Mouse (Mus musculus): Measurements from ENCODE around the gene Luc7l. TPM values are rescaled to one million over a fixed set of nuclear protein-coding genes. Genes with fewer than 3 reads are reported as not detected.

The Luc7l gene
- total RNA-seq (2014; fragmentation: Nextera tagmentation) = 92.6 and 106 TPM in 2 replicates
- 156 and 197 TPM in 2 replicates for total RNA-seq (2017)

- peak; percentile 97 for ATAC-seq (replicated peaks; ENCODE audit: low FRiP score, low TSS enrichment, poor library complexity, severe bottlenecking)
Observed at GRCm38 (mm10) chr17:26252539-26253251, at the start of gene Luc7l. Luc7l (plus strand) TSS chr17:26252896.

- ATAC-seq (replicated peaks; ENCODE audit: low FRiP score, low TSS enrichment, poor library complexity, severe bottlenecking) = no peak
Observed at GRCm38 (mm10) chr17:26203321-26203811, 49.3 kb upstream of the Luc7l start.

- no peak for ATAC-seq (replicated peaks; ENCODE audit: low FRiP score, low TSS enrichment, poor library complexity, severe bottlenecking)
Observed at GRCm38 (mm10) chr17:26204766-26205165, 47.9 kb upstream of the Luc7l start.

GRCm38 (mm10) chr17:26206392-26206791 is 46.3 kb upstream of the Luc7l start:
- ATAC-seq (replicated peaks; ENCODE audit: low FRiP score, low TSS enrichment, poor library complexity, severe bottlenecking) = no peak

- ATAC-seq (replicated peaks; ENCODE audit: low FRiP score, low TSS enrichment, poor library complexity, severe bottlenecking) = no peak
Observed at GRCm38 (mm10) chr17:26207686-26208085, 45.0 kb upstream of the Luc7l start, which contains the start of gene Arhgdig. Arhgdig (minus strand) TSS chr17:26207786.

- ATAC-seq (replicated peaks; ENCODE audit: low FRiP score, low TSS enrichment, poor library complexity, severe bottlenecking) = no peak
Observed at GRCm38 (mm10) chr17:26212241-26212640, 40.5 kb upstream of the Luc7l start.

GRCm38 (mm10) chr17:26212681-26213080 is 40.0 kb upstream of the Luc7l start:
- ATAC-seq (replicated peaks; ENCODE audit: low FRiP score, low TSS enrichment, poor library complexity, severe bottlenecking) = no peak

GRCm38 (mm10) chr17:26221508-26221907 is 31.2 kb upstream of the Luc7l start:
- no peak for ATAC-seq (replicated peaks; ENCODE audit: low FRiP score, low TSS enrichment, poor library complexity, severe bottlenecking)

- no peak; the same call in 1 of the 2 replicates for ATAC-seq (replicated peaks; ENCODE audit: low FRiP score, low TSS enrichment, poor library complexity, severe bottlenecking)
Observed at GRCm38 (mm10) chr17:26225150-26225549, 27.5 kb upstream of the Luc7l start.

- ATAC-seq (replicated peaks; ENCODE audit: low FRiP score, low TSS enrichment, poor library complexity, severe bottlenecking) = no peak
Observed at GRCm38 (mm10) chr17:26229776-26230175, 22.9 kb upstream of the Luc7l start.

GRCm38 (mm10) chr17:26231156-26231555 is 21.5 kb upstream of the Luc7l start:
- no peak for ATAC-seq (replicated peaks; ENCODE audit: low FRiP score, low TSS enrichment, poor library complexity, severe bottlenecking)

- ATAC-seq (replicated peaks; ENCODE audit: low FRiP score, low TSS enrichment, poor library complexity, severe bottlenecking) = 0 out of 2 replicates have a peak, but pooled peaks have one; percentile 35
Observed at GRCm38 (mm10) chr17:26232863-26233262, 19.8 kb upstream of the Luc7l start.

GRCm38 (mm10) chr17:26234386-26234785 is 18.3 kb upstream of the Luc7l start:
- ATAC-seq (replicated peaks; ENCODE audit: low FRiP score, low TSS enrichment, poor library complexity, severe bottlenecking) = no peak

- ATAC-seq (replicated peaks; ENCODE audit: low FRiP score, low TSS enrichment, poor library complexity, severe bottlenecking) = peak; percentile 55
Observed at GRCm38 (mm10) chr17:26235077-26235815, 17.4 kb upstream of the Luc7l start.

- ATAC-seq (replicated peaks; ENCODE audit: low FRiP score, low TSS enrichment, poor library complexity, severe bottlenecking) = peak; percentile 72
Observed at GRCm38 (mm10) chr17:26237667-26238066, 15.0 kb upstream of the Luc7l start.

- no peak for ATAC-seq (replicated peaks; ENCODE audit: low FRiP score, low TSS enrichment, poor library complexity, severe bottlenecking)
Observed at GRCm38 (mm10) chr17:26239551-26239950, 13.1 kb upstream of the Luc7l start.

- 0 out of 2 replicates have a peak, but pooled peaks have one; percentile 40 for ATAC-seq (replicated peaks; ENCODE audit: low FRiP score, low TSS enrichment, poor library complexity, severe bottlenecking)
Observed at GRCm38 (mm10) chr17:26240120-26240790, 12.4 kb upstream of the Luc7l start.

- ATAC-seq (replicated peaks; ENCODE audit: low FRiP score, low TSS enrichment, poor library complexity, severe bottlenecking) = no peak
Observed at GRCm38 (mm10) chr17:26240990-26241389, 11.7 kb upstream of the Luc7l start.

GRCm38 (mm10) chr17:26243471-26244100 is 9.1 kb upstream of the Luc7l start:
- peak; percentile 43 for ATAC-seq (replicated peaks; ENCODE audit: low FRiP score, low TSS enrichment, poor library complexity, severe bottlenecking)
